Mouse (Mus musculus) embryonic fibroblast, embryonic 13.5 days (primary cell): Measurements from ENCODE around the gene Ccnj.

Experiments
- CTCF ChIP-seq: IDR thresholded peaks from 2 replicates; pipeline ENCODE4 v1.5.1; 2011; ENCODE audit warnings: mild to moderate bottlenecking, control low read depth, low read length, moderate library complexity, borderline replicate concordance; ENCODE audit not compliant: insufficient read depth
- POLR2A ChIP-seq: IDR thresholded peaks from 2 replicates; pipeline ENCODE4 v1.6.1; 2011; ENCODE audit warnings: low read depth, mild to moderate bottlenecking, control low read depth, low read length, moderate library complexity

DNA sequence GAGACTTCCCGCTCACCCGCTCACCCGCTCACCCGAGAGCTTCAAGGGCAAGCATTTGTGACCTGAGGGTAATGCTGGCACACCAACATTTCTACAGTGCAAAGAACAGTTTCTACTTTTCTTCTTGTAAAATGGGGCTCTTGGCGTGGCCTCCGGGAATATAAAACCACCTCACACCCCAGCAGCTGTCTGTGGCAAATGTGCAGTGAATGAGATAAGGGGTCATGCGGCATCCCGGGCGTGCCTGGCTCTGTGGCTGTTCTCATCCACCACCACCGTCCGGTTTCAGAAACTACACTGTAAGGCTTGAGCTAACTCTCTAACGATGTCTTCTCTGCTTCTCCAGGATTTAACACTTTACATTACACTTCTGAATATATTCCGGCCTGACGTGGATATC lies 17.7 kb upstream of the Ccnj start:
- TF ChIP-seq POLR2A (no peak), CTCF (no peak)
